Mouse (Mus musculus): ENCODE data around the gene Camta1. TPM values are rescaled to one million over a fixed set of nuclear protein-coding genes. Genes with fewer than 3 reads are reported as not detected.

The Camta1 gene
- polyA plus RNA-seq, 1 experiment, result 7.7 TPM

DNA sequence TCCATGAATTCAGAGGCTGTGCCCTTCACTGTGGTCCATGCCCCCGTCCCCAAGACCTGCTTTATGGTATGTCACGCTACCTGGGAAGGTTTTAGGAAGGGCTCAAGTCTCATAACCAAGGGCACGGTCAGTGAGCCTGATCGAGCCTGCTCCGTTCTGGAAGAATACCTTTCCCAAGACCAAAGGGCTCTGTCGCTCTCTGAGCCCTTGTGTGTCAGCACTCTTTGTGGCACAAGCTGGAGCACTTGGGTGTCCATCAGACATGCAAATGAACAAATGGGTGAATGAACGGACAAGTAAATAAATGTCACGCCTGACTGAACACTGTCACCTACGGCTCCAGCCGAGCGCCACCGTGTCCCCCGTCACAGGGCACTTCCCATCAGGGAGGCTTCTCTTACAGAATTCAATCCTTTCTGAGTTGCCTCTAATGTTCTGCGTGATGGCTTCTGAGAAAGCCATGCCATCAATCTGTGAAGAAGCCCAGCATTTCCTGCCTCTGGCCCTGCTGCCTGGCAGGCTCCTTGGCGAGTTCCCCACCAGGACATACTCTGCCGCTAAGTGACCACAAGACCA, 386.7 kb downstream of the Camta1 start:
- H3K27me3 ChIP-seq (replicated peaks; ENCODE audit: control insufficient read depth, insufficient read depth, low read length), result no peaks in the 10 kb centered on the region
- TF ChIP-seq CTCF (conservative IDR thresholded peaks at IDR 0.05; ENCODE audit: insufficient read depth, insufficient read length, low read depth, low read length) (no peak), POLR2A (IDR thresholded peaks at IDR 0.05; ENCODE audit: low read depth, low read length) (no peak)
- peak; percentile 21 for DNase-seq
- no peak overlapping the region for H3K4me3 ChIP-seq (ENCODE audit: insufficient read depth, low read depth, low read length)
- no peaks in the 10 kb centered on the region for H3K4me1 ChIP-seq (ENCODE audit: control insufficient read depth, insufficient read depth, low read length)
- 28% methylated on average over 16 of the region's 16 CpGs for WGBS
- no peaks in the 10 kb centered on the region for H3K36me3 ChIP-seq (ENCODE audit: control insufficient read depth, insufficient read depth, low read length)
- no peak overlapping the region for H3K27ac ChIP-seq (ENCODE audit: insufficient read depth, low read depth, low read length)

DNA sequence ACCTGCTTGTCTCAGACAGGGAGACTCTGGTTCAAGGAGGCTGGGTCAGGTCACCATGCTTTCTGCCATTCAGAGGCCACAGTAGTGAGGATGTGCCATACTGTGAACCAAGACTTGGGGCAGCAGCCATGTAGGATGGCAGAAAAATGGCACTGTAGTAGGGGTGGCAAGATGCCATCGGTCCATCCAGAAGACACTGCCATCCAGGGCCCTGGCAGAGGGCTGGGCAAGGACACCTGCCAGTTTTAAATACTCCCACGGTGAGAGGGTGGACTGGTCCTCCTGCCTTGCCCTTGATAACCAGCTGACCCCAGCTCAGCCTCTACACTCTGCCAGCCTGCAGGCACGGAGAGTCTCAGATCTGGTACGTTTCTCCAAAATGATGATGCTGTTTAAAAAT, 389.8 kb downstream of the Camta1 start:
- 87% methylated on average over 4 of the region's 4 CpGs for WGBS

GRCm38 (mm10) chr4:151468381-151468780, 393.3 kb downstream of the Camta1 start:
- Histone ChIP-seq H3K27me3 (replicated peaks; ENCODE audit: control insufficient read depth, insufficient read depth, low read length) (no peaks in the 10 kb centered on the region), H3K36me3 (ENCODE audit: control insufficient read depth, insufficient read depth, low read length) (no peaks in the 10 kb centered on the region), H3K27ac (ENCODE audit: insufficient read depth, low read depth, low read length) (no peak overlapping the region), H3K4me1 (ENCODE audit: control insufficient read depth, insufficient read depth, low read length) (no peaks in the 10 kb centered on the region), H3K4me3 (ENCODE audit: insufficient read depth, low read depth, low read length) (no peak overlapping the region)
- 74% methylated on average over 5 of the region's 5 CpGs for WGBS
- no peak for DNase-seq
- TF ChIP-seq CTCF (conservative IDR thresholded peaks at IDR 0.05; ENCODE audit: insufficient read depth, insufficient read length, low read depth, low read length), result no peak
- TF ChIP-seq POLR2A (IDR thresholded peaks at IDR 0.05; ENCODE audit: low read depth, low read length), result no peak

More for the DNA sequence above, 389.8 kb downstream of the Camta1 start:
- Histone ChIP-seq H3K27me3 (replicated peaks; ENCODE audit: control insufficient read depth, insufficient read depth, low read length) (no peaks in the 10 kb centered on the region), H3K4me3 (ENCODE audit: insufficient read depth, low read depth, low read length) (no peak overlapping the region), H3K4me1 (ENCODE audit: control insufficient read depth, insufficient read depth, low read length) (no peaks in the 10 kb centered on the region), H3K36me3 (ENCODE audit: control insufficient read depth, insufficient read depth, low read length) (no peaks in the 10 kb centered on the region), H3K27ac (ENCODE audit: insufficient read depth, low read depth, low read length) (no peak overlapping the region)
- TF ChIP-seq CTCF (conservative IDR thresholded peaks at IDR 0.05; ENCODE audit: insufficient read depth, insufficient read length, low read depth, low read length) (no peak), POLR2A (IDR thresholded peaks at IDR 0.05; ENCODE audit: low read depth, low read length) (no peak)
- DNase-seq, result no peak

- TF ChIP-seq POLR2A (IDR thresholded peaks at IDR 0.05; ENCODE audit: low read depth, low read length) (no peak), CTCF (conservative IDR thresholded peaks at IDR 0.05; ENCODE audit: insufficient read depth, insufficient read length, low read depth, low read length) (no peak)
- WGBS, result 56% methylated on average over 11 of the region's 11 CpGs
- Histone ChIP-seq H3K27ac (ENCODE audit: insufficient read depth, low read depth, low read length) (no peak overlapping the region), H3K36me3 (ENCODE audit: control insufficient read depth, insufficient read depth, low read length) (no peaks in the 10 kb centered on the region), H3K27me3 (replicated peaks; ENCODE audit: control insufficient read depth, insufficient read depth, low read length) (no peaks in the 10 kb centered on the region), H3K4me3 (ENCODE audit: insufficient read depth, low read depth, low read length) (no peak overlapping the region), H3K4me1 (ENCODE audit: control insufficient read depth, insufficient read depth, low read length) (no peaks in the 10 kb centered on the region)
- DNase-seq, result no peak
Measured at GRCm38 (mm10) chr4:151458686-151459085, 403.0 kb downstream of the Camta1 start.

DNA sequence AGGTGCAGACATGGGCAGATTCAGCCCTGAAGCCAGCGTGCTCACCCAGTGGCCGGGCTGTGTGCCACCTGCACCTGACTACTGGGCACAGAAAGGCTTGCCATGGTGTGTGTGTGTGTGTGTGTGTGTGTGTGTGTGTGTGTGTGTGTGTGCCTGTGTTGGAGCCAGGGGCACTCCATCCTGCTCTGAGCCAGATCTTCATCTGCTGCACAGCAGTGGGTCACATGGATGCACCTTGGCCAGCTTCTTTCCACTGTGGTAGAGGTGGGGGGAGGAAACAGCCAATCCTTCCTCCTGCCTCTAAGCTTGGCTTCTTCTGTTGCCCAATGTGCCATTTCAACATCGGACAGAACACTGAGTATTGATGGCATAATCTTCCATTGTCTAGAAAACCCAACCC, 407.1 kb downstream of the Camta1 start:
- no peak overlapping the region for H3K27ac ChIP-seq (ENCODE audit: insufficient read depth, low read depth, low read length)
- TF ChIP-seq POLR2A (IDR thresholded peaks at IDR 0.05; ENCODE audit: low read depth, low read length) (no peak), CTCF (conservative IDR thresholded peaks at IDR 0.05; ENCODE audit: insufficient read depth, insufficient read length, low read depth, low read length) (no peak)
- H3K36me3 ChIP-seq (ENCODE audit: control insufficient read depth, insufficient read depth, low read length), result no peaks in the 10 kb centered on the region
- no peaks in the 10 kb centered on the region for H3K4me1 ChIP-seq (ENCODE audit: control insufficient read depth, insufficient read depth, low read length)
- H3K27me3 ChIP-seq (replicated peaks; ENCODE audit: control insufficient read depth, insufficient read depth, low read length), result no peaks in the 10 kb centered on the region
- DNase-seq, result no peak
- no peak overlapping the region for H3K4me3 ChIP-seq (ENCODE audit: insufficient read depth, low read depth, low read length)
- WGBS, result 88% methylated on average over 3 of the region's 3 CpGs

GRCm38 (mm10) chr4:151454065-151454464, 407.6 kb downstream of the Camta1 start:
- H3K36me3 ChIP-seq (ENCODE audit: control insufficient read depth, insufficient read depth, low read length), result no peaks in the 10 kb centered on the region
- no peaks in the 10 kb centered on the region for H3K4me1 ChIP-seq (ENCODE audit: control insufficient read depth, insufficient read depth, low read length)
- 80% methylated on average over 3 of the region's 3 CpGs for WGBS
- no peak overlapping the region for H3K4me3 ChIP-seq (ENCODE audit: insufficient read depth, low read depth, low read length)
- TF ChIP-seq POLR2A (IDR thresholded peaks at IDR 0.05; ENCODE audit: low read depth, low read length) (no peak), CTCF (conservative IDR thresholded peaks at IDR 0.05; ENCODE audit: insufficient read depth, insufficient read length, low read depth, low read length) (no peak)
- no peak for DNase-seq
- H3K27me3 ChIP-seq (replicated peaks; ENCODE audit: control insufficient read depth, insufficient read depth, low read length), result no peaks in the 10 kb centered on the region
- no peak overlapping the region for H3K27ac ChIP-seq (ENCODE audit: insufficient read depth, low read depth, low read length)

- Histone ChIP-seq H3K4me3 (ENCODE audit: insufficient read depth, low read depth, low read length) (no peak overlapping the region), H3K27ac (ENCODE audit: insufficient read depth, low read depth, low read length) (no peak overlapping the region), H3K27me3 (replicated peaks; ENCODE audit: control insufficient read depth, insufficient read depth, low read length) (no peaks in the 10 kb centered on the region), H3K36me3 (ENCODE audit: control insufficient read depth, insufficient read depth, low read length) (no peaks in the 10 kb centered on the region), H3K4me1 (ENCODE audit: control insufficient read depth, insufficient read depth, low read length) (no peaks in the 10 kb centered on the region)
- 57% methylated on average over 6 of the region's 6 CpGs for WGBS
- no peak for DNase-seq
- TF ChIP-seq CTCF (conservative IDR thresholded peaks at IDR 0.05; ENCODE audit: insufficient read depth, insufficient read length, low read depth, low read length) (no peak), POLR2A (IDR thresholded peaks at IDR 0.05; ENCODE audit: low read depth, low read length) (no peak)
Measured at GRCm38 (mm10) chr4:151451885-151452284, 409.8 kb downstream of the Camta1 start.
